Mouse (Mus musculus): Measurements from ENCODE around the gene Wipi1.

Gene Wipi1

GRCm38 (mm10) chr11:109619055-109619454 lies 7.3 kb upstream of the Wipi1 start:
- 39% methylated on average over 8 of the region's 8 CpGs for WGBS

- 54% methylated on average over 4 of the region's 4 CpGs for WGBS
These were observed 5.0 kb upstream of the Wipi1 start for GRCm38 (mm10) chr11:109616766-109617165.

GRCm38 (mm10) chr11:109616352-109616751 lies 4.6 kb upstream of the Wipi1 start:
- 58% methylated on average over 4 of the region's 4 CpGs for WGBS

- 59% methylated on average over 9 of the region's 9 CpGs for WGBS
These were observed 3.5 kb upstream of the Wipi1 start for GRCm38 (mm10) chr11:109615286-109615685.

GRCm38 (mm10) chr11:109612871-109613529 lies 1.2 kb upstream of the Wipi1 start:
- WGBS: 69% methylated on average over 7 of the region's 7 CpGs

GRCm38 (mm10) chr11:109610795-109611302 lies 918 bp downstream of the Wipi1 start:
- under 1% methylated on average over 26 of the region's 26 CpGs for WGBS

- WGBS: 15% methylated on average over 9 of the region's 9 CpGs
These were observed 1.5 kb downstream of the Wipi1 start for GRCm38 (mm10) chr11:109610046-109610794.

- WGBS: 65% methylated on average over 6 of the region's 6 CpGs
These were observed 2.7 kb downstream of the Wipi1 start for GRCm38 (mm10) chr11:109608976-109609625.

- WGBS: 75% methylated on average over 6 of the region's 6 CpGs
These were observed 4.2 kb downstream of the Wipi1 start for GRCm38 (mm10) chr11:109607600-109607999.

GRCm38 (mm10) chr11:109598778-109599570 lies 12.8 kb downstream of the Wipi1 start:
- 91% methylated on average over 12 of the region's 12 CpGs for WGBS

- 86% methylated on average over 8 of the region's 8 CpGs for WGBS
These were observed 17.0 kb downstream of the Wipi1 start for GRCm38 (mm10) chr11:109594761-109595160.

GRCm38 (mm10) chr11:109593200-109593981 lies 18.4 kb downstream of the Wipi1 start:
- WGBS: 73% methylated on average over 6 of the region's 6 CpGs

GRCm38 (mm10) chr11:109591511-109591910 lies 20.3 kb downstream of the Wipi1 start:
- WGBS: 87% methylated on average over 4 of the region's 4 CpGs

- 53% methylated on average over 8 of the region's 8 CpGs for WGBS
These were observed 21.8 kb downstream of the Wipi1 start for GRCm38 (mm10) chr11:109590012-109590411.

- WGBS: 48% methylated on average over 15 of the region's 15 CpGs
These were observed 24.0 kb downstream of the Wipi1 start for GRCm38 (mm10) chr11:109587638-109588374.

- 79% methylated on average over 13 of the region's 13 CpGs for WGBS
These were observed 24.7 kb downstream of the Wipi1 start for GRCm38 (mm10) chr11:109587019-109587418.

GRCm38 (mm10) chr11:109586424-109586823 lies 25.3 kb downstream of the Wipi1 start:
- 56% methylated on average over 2 of the region's 2 CpGs for WGBS

- WGBS: 37% methylated on average over 11 of the region's 11 CpGs
These were observed 26.7 kb downstream of the Wipi1 start for GRCm38 (mm10) chr11:109584843-109585713.

GRCm38 (mm10) chr11:109583986-109584385 lies 27.8 kb downstream of the Wipi1 start:
- 90% methylated on average over 14 of the region's 14 CpGs for WGBS

Data from cerebral cortex, adult 2 months (tissue).